Mouse (Mus musculus): ENCODE results near the gene Samd13. TPM values are rescaled to one million over a fixed set of nuclear protein-coding genes. Genes with fewer than 3 reads are reported as not detected.

Samd13 gene
- total and polyA plus RNA-seq, 3 experiments = 0.09 to 2.1 TPM; not detected in 1

DNA sequence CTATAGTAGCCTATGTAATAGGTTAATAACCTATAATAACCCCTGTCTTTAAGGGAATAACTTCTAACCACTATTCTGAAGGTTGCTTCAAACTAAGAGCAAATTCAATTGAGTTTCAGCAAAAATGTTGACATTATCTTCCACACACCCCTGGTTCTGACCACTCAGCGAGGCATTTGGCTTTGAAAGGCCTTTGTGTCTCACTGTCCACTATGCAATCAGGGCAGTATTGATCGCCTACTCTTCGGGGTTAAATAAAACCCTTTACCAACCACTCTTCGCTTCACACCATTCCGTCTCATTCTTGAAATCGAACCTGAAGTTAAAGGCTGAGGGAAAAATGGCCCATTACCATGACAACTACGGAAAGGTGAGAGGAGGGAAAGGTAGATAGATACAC lies 88.5 kb downstream of the Samd13 start:
- no peak overlapping the region for H3K4me3 ChIP-seq (ENCODE audit: low read depth, low read length)
- DNase-seq (ENCODE audit: low spot score) (no peak), ATAC-seq (ENCODE audit: extremely low read depth, insufficient number of reproducible peaks, low FRiP score, poor library complexity, severe bottlenecking) (no peak)
- TF ChIP-seq TAL1 (conservative IDR thresholded peaks at IDR 0.05; ENCODE audit: low read depth, low read length) = no peak
- no peak for TF ChIP-seq CTCF (IDR thresholded peaks at IDR 0.05; ENCODE audit: low read depth, low read length)
- TF ChIP-seq GATA1 (IDR thresholded peaks at IDR 0.05; ENCODE audit: borderline replicate concordance, low read length) = no peak
- TF ChIP-seq GATA2 (IDR thresholded peaks at IDR 0.05; ENCODE audit: borderline replicate concordance, low read depth, low read length) = no peak
- no peak for TF ChIP-seq POLR2AphosphoS5 (IDR thresholded peaks at IDR 0.05; ENCODE audit: insufficient replicate concordance, low read depth, low read length)
- H3K4me1 ChIP-seq (ENCODE audit: insufficient read depth, low read depth, low read length) = peaks cover 27% of the 10 kb centered on the region
- no peaks in the 10 kb centered on the region for H3K9me3 ChIP-seq (replicated peaks)
- peaks cover 16% of the 10 kb centered on the region for H3K27me3 ChIP-seq (ENCODE audit: insufficient read depth, low read length)
- no peaks in the 10 kb centered on the region for H3K36me3 ChIP-seq (replicated peaks)

DNA sequence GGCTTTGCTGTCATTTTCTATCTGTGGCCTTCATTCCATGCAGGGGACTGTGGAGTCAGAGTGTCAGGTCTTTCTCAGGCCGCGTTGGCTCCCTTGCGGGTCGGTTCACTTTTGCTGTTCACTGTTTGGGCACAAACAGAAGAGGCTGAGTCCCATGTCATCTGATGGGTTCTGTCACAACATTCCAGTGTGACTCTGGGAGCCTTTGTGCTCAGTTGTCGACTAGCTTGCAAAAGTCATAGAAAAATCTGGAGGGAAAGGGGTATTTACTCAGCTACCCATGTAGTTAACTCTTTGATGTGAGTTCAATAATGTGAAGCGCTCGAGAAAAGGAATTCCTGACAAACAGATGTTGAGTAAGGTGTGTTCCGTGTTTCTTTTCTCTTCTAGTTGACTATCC lies 89.0 kb downstream of the Samd13 start:
- no peak for DNase-seq (ENCODE audit: low spot score)
- TF ChIP-seq POLR2AphosphoS5 (IDR thresholded peaks at IDR 0.05; ENCODE audit: insufficient replicate concordance, low read depth, low read length) (no peak), CTCF (IDR thresholded peaks at IDR 0.05; ENCODE audit: low read depth, low read length) (no peak), GATA1 (IDR thresholded peaks at IDR 0.05; ENCODE audit: borderline replicate concordance, low read length) (no peak), TAL1 (conservative IDR thresholded peaks at IDR 0.05; ENCODE audit: low read depth, low read length) (no peak), GATA2 (IDR thresholded peaks at IDR 0.05; ENCODE audit: borderline replicate concordance, low read depth, low read length) (no peak)
- Histone ChIP-seq H3K4me3 (ENCODE audit: low read depth, low read length) (no peak overlapping the region), H3K9me3 (replicated peaks) (no peaks in the 10 kb centered on the region), H3K27me3 (ENCODE audit: insufficient read depth, low read length) (peaks cover 16% of the 10 kb centered on the region), H3K4me1 (ENCODE audit: insufficient read depth, low read depth, low read length) (peaks cover 23% of the 10 kb centered on the region), H3K36me3 (replicated peaks) (no peaks in the 10 kb centered on the region)
- ATAC-seq (ENCODE audit: extremely low read depth, insufficient number of reproducible peaks, low FRiP score, poor library complexity, severe bottlenecking) = no peak

DNA sequence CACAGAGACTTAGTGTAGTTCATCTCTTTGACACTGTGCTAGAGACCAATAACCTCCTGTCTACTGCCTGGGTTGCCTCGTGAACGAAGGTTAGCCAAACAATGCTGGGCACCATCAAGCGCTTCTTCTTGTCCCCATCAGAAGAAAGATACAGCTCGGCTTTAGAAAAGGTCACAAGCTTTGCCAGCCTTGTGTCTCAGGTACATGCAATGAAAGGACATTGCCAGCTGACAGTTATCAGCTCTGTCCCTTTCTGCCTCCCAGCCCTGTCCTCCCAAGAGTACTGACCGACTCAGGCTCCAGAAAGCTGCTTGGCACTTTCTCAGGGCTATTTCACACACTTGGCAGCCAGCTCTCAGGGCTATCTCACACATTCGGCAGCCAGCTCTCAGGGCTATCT lies 90.0 kb downstream of the Samd13 start:
- H3K27me3 ChIP-seq (ENCODE audit: insufficient read depth, low read length) = peaks cover 12% of the 10 kb centered on the region
- DNase-seq (ENCODE audit: low spot score) (no peak), ATAC-seq (ENCODE audit: extremely low read depth, insufficient number of reproducible peaks, low FRiP score, poor library complexity, severe bottlenecking) (no peak)
- TF ChIP-seq POLR2AphosphoS5 (IDR thresholded peaks at IDR 0.05; ENCODE audit: insufficient replicate concordance, low read depth, low read length) (no peak), GATA2 (IDR thresholded peaks at IDR 0.05; ENCODE audit: borderline replicate concordance, low read depth, low read length) (no peak), TAL1 (conservative IDR thresholded peaks at IDR 0.05; ENCODE audit: low read depth, low read length) (no peak), CTCF (IDR thresholded peaks at IDR 0.05; ENCODE audit: low read depth, low read length) (no peak), GATA1 (IDR thresholded peaks at IDR 0.05; ENCODE audit: borderline replicate concordance, low read length) (no peak)
- H3K9me3 ChIP-seq (replicated peaks) = no peaks in the 10 kb centered on the region
- H3K36me3 ChIP-seq (replicated peaks) = no peaks in the 10 kb centered on the region
- H3K4me1 ChIP-seq (ENCODE audit: insufficient read depth, low read depth, low read length) = peaks cover 14% of the 10 kb centered on the region
- no peak overlapping the region for H3K4me3 ChIP-seq (ENCODE audit: low read depth, low read length)

Other genes with a start within 250 kb of the Samd13 start
- 27.6 and 40.9 TPM in 2 replicates for gene Ctbs, start 235.8 kb downstream of the Samd13 start, total RNA-seq (2014; fragmentation: Nextera tagmentation)
- gene Ctbs, start 235.8 kb downstream of the Samd13 start, total RNA-seq (2017) = 14.7 and 16.7 TPM in 2 replicates
- 20.5 and 27.5 TPM in 2 replicates for gene Ctbs, start 235.8 kb downstream of the Samd13 start, polyA plus RNA-seq (2012)
- gene Spata1, start 185.8 kb downstream of the Samd13 start, total RNA-seq (2014; fragmentation: Nextera tagmentation) = 14.9 and 19.7 TPM in 2 replicates
- gene Spata1, start 185.8 kb downstream of the Samd13 start, total RNA-seq (2017) = 11.6 and 20.4 TPM in 2 replicates
- 1.3 and 1.6 TPM in 2 replicates for gene Spata1, start 185.8 kb downstream of the Samd13 start, polyA plus RNA-seq (2012)
- gene Gng5, start 185.8 kb downstream of the Samd13 start, total RNA-seq (2014; fragmentation: Nextera tagmentation) = 287 and 297 TPM in 2 replicates
- gene Gng5, start 185.8 kb downstream of the Samd13 start, total RNA-seq (2017) = 299 and 354 TPM in 2 replicates
- gene Gng5, start 185.8 kb downstream of the Samd13 start, polyA plus RNA-seq (2012) = 191 and 352 TPM in 2 replicates
- gene Rpf1, start 164.2 kb downstream of the Samd13 start, total RNA-seq (2014; fragmentation: Nextera tagmentation) = 95.6 and 103 TPM in 2 replicates
- gene Rpf1, start 164.2 kb downstream of the Samd13 start, total RNA-seq (2017) = 99.9 and 111 TPM in 2 replicates
- gene Rpf1, start 164.2 kb downstream of the Samd13 start, polyA plus RNA-seq (2012) = 26.9 and 27.2 TPM in 2 replicates
- not detected in 2 replicates for gene Uox, start 115.2 kb downstream of the Samd13 start, total RNA-seq (2014; fragmentation: Nextera tagmentation)
- gene Uox, start 115.2 kb downstream of the Samd13 start, total RNA-seq (2017) = 0.22 TPM in 1 of 2 replicates, not detected in the other
- gene Uox, start 115.2 kb downstream of the Samd13 start, polyA plus RNA-seq (2012) = not detected in 2 replicates
- not detected in 2 replicates for gene Dnase2b, start 70.0 kb downstream of the Samd13 start, total RNA-seq (2014; fragmentation: Nextera tagmentation)
- gene Dnase2b, start 70.0 kb downstream of the Samd13 start, total RNA-seq (2017) = 1.4 and 1.6 TPM in 2 replicates
- gene Dnase2b, start 70.0 kb downstream of the Samd13 start, polyA plus RNA-seq (2012) = not detected in 2 replicates
- gene 4930503B20Rik, start 34.3 kb downstream of the Samd13 start, total RNA-seq (2014; fragmentation: Nextera tagmentation) = not detected in 2 replicates
- gene 4930503B20Rik, start 34.3 kb downstream of the Samd13 start, total RNA-seq (2017) = 0.44 and 0.52 TPM in 2 replicates
- gene 4930503B20Rik, start 34.3 kb downstream of the Samd13 start, polyA plus RNA-seq (2012) = not detected in 2 replicates
- 91.3 and 102 TPM in 2 replicates for gene Prkacb, start 127.4 kb upstream of the Samd13 start, total RNA-seq (2014; fragmentation: Nextera tagmentation)
- gene Prkacb, start 127.4 kb upstream of the Samd13 start, total RNA-seq (2017) = 146 and 165 TPM in 2 replicates
- 12.0 and 13.5 TPM in 2 replicates for gene Prkacb, start 127.4 kb upstream of the Samd13 start, polyA plus RNA-seq (2012)
- gene Ttll7, start 166.8 kb upstream of the Samd13 start, total RNA-seq (2014; fragmentation: Nextera tagmentation) = not detected in 2 replicates
- gene Ttll7, start 166.8 kb upstream of the Samd13 start, total RNA-seq (2017) = 0.06 and 0.38 TPM in 2 replicates
- not detected in 2 replicates for gene Ttll7, start 166.8 kb upstream of the Samd13 start, polyA plus RNA-seq (2012)

Data from G1E (cell line).